Mouse (Mus musculus): ENCODE data around the gene Mmgt2. TPM values are rescaled to one million over a fixed set of nuclear protein-coding genes. Genes with fewer than 3 reads are reported as not detected.
"Not testable (repeated sequence)": the region's sequence is repeated elsewhere in the genome, so short reads cannot be mapped to it uniquely, and the experiment has no call there.

The Mmgt2 gene
- polyA plus RNA-seq, 1 experiment from 2014 or later = 36.8 TPM

GRCm38 (mm10) chr11:62643011-62643631 is 5.3 kb upstream of the Mmgt2 start:
- peaks cover 52% of the 10 kb centered on the region for H3K4me1 ChIP-seq
- H3K9me3 ChIP-seq = no peaks in the 10 kb centered on the region
- no peak overlapping the region for H3K4me3 ChIP-seq (replicated peaks)
- H3K36me3 ChIP-seq (replicated peaks) = no peaks in the 10 kb centered on the region
- H3K27ac ChIP-seq = peak overlapping the region; percentile 42
- no peak for ATAC-seq (ENCODE audit: low FRiP score)
- H3K27me3 ChIP-seq = no peaks in the 10 kb centered on the region
- H3K4me2 ChIP-seq = no peak overlapping the region
- 73% methylated on average over 8 of the region's 8 CpGs for WGBS
- no peak overlapping the region for H3K9ac ChIP-seq

- WGBS = 93% methylated on average over 10 of the region's 10 CpGs
- ATAC-seq (ENCODE audit: low FRiP score) = no peak
- no peak overlapping the region for H3K4me2 ChIP-seq
These were observed 4.6 kb upstream of the Mmgt2 start for GRCm38 (mm10) chr11:62643681-62644363.

GRCm38 (mm10) chr11:62644602-62645336 is 3.7 kb upstream of the Mmgt2 start:
- Histone ChIP-seq H3K9ac (no peak overlapping the region; the same call in 1 of the 2 replicates), H3K36me3 (replicated peaks) (no peaks in the 10 kb centered on the region), H3K9me3 (no peaks in the 10 kb centered on the region), H3K27me3 (no peaks in the 10 kb centered on the region), H3K27ac (no peak overlapping the region), H3K4me1 (peaks cover 58% of the 10 kb centered on the region), H3K4me2 (no peak overlapping the region), H3K4me3 (replicated peaks) (no peak overlapping the region)
- no peak for ATAC-seq (ENCODE audit: low FRiP score)
- 92% methylated on average over 5 of the region's 5 CpGs for WGBS

More at GRCm38 (mm10) chr11:62643681-62644363, 4.6 kb upstream of the Mmgt2 start:
- Histone ChIP-seq H3K27me3 (no peaks in the 10 kb centered on the region), H3K4me1 (peaks cover 52% of the 10 kb centered on the region), H3K9ac (no peak overlapping the region), H3K4me3 (replicated peaks) (no peak overlapping the region), H3K9me3 (no peaks in the 10 kb centered on the region), H3K27ac (peak overlapping the region; percentile 42), H3K36me3 (replicated peaks) (no peaks in the 10 kb centered on the region)

GRCm38 (mm10) chr11:62645337-62645675 is 3.2 kb upstream of the Mmgt2 start:
- WGBS = 87% methylated on average over 4 of the region's 4 CpGs
- Histone ChIP-seq H3K4me3 (replicated peaks) (no peak overlapping the region), H3K4me2 (peak overlapping the region; percentile 99; the same call in 1 of the 2 replicates), H3K36me3 (replicated peaks) (no peaks in the 10 kb centered on the region), H3K9ac (no peak overlapping the region; the same call in 1 of the 2 replicates), H3K4me1 (peaks cover 60% of the 10 kb centered on the region), H3K9me3 (no peaks in the 10 kb centered on the region), H3K27me3 (no peaks in the 10 kb centered on the region), H3K27ac (no peak overlapping the region)
- no peak for ATAC-seq (ENCODE audit: low FRiP score)

GRCm38 (mm10) chr11:62645732-62646494 is 2.6 kb upstream of the Mmgt2 start:
- Histone ChIP-seq H3K4me3 (replicated peaks) (peak overlapping the region; percentile 78), H3K9me3 (no peaks in the 10 kb centered on the region), H3K4me1 (peaks cover 63% of the 10 kb centered on the region), H3K27me3 (no peaks in the 10 kb centered on the region), H3K36me3 (replicated peaks) (no peaks in the 10 kb centered on the region), H3K4me2 (peak overlapping the region; percentile 99), H3K27ac (peak overlapping the region; percentile 37; the same call in 1 of the 2 replicates), H3K9ac (peak overlapping the region; percentile 38)
- ATAC-seq (ENCODE audit: low FRiP score) = no peak
- WGBS = 49% methylated on average over 8 of the region's 8 CpGs

- peak overlapping the region; percentile 38 for H3K9ac ChIP-seq
- H3K27me3 ChIP-seq = no peaks in the 10 kb centered on the region
- H3K9me3 ChIP-seq = no peaks in the 10 kb centered on the region
- H3K4me1 ChIP-seq = peaks cover 63% of the 10 kb centered on the region
- H3K4me2 ChIP-seq = peak overlapping the region; percentile 99
- no peaks in the 10 kb centered on the region for H3K36me3 ChIP-seq (replicated peaks)
- 44% methylated on average over 4 of the region's 4 CpGs for WGBS
- H3K27ac ChIP-seq = peak overlapping the region; percentile 37
- H3K4me3 ChIP-seq (replicated peaks) = peak overlapping the region; percentile 78
- ATAC-seq (ENCODE audit: low FRiP score) = no peak
These were observed 2.0 kb upstream of the Mmgt2 start for GRCm38 (mm10) chr11:62646495-62646843.

- peak overlapping the region; percentile 78 for H3K4me3 ChIP-seq (replicated peaks)
- 55% methylated on average over 7 of the region's 7 CpGs for WGBS
- no peaks in the 10 kb centered on the region for H3K27me3 ChIP-seq
- H3K27ac ChIP-seq = peak overlapping the region; percentile 37; the same call in 1 of the 2 replicates
- peak overlapping the region; percentile 99 for H3K4me2 ChIP-seq
- no peak for ATAC-seq (ENCODE audit: low FRiP score)
- peak overlapping the region; percentile 86; the same call in 1 of the 2 replicates for H3K9ac ChIP-seq
- peaks cover 63% of the 10 kb centered on the region for H3K4me1 ChIP-seq
- H3K36me3 ChIP-seq (replicated peaks) = no peaks in the 10 kb centered on the region
- H3K9me3 ChIP-seq = no peaks in the 10 kb centered on the region
These were observed 1.4 kb upstream of the Mmgt2 start for GRCm38 (mm10) chr11:62646958-62647515.

GRCm38 (mm10) chr11:62647661-62648590 is 538 bp upstream of the Mmgt2 start, which contains the start of gene Lrrc75a:
Gene Lrrc75a, minus strand, starts transcription at chr11:62648523.
- H3K36me3 ChIP-seq (replicated peaks) = no peaks in the 10 kb centered on the region
- H3K4me2 ChIP-seq = peak within 1 kb of the TSS; percentile 99
- peak within 1 kb of the TSS; percentile 78 for H3K4me3 ChIP-seq (replicated peaks)
- 2% methylated on average over 61 of the region's 86 CpGs for WGBS
- H3K27me3 ChIP-seq = no peaks in the 10 kb centered on the region
- ATAC-seq (ENCODE audit: low FRiP score) = peak; percentile 64
- H3K9me3 ChIP-seq = no peaks in the 10 kb centered on the region
- peak within 1 kb of the TSS; percentile 79 for H3K27ac ChIP-seq
- H3K4me1 ChIP-seq = peaks cover 56% of the 10 kb centered on the region
- peak within 1 kb of the TSS; percentile 86 for H3K9ac ChIP-seq

GRCm38 (mm10) chr11:62649803-62650202 is 1.3 kb downstream of the Mmgt2 start:
- 93% methylated on average over 4 of the region's 4 CpGs for WGBS
- not testable (repeated sequence) for H3K9me3 ChIP-seq; ATAC-seq (ENCODE audit: low FRiP score); H3K9ac ChIP-seq; H3K27ac ChIP-seq; H3K4me3 ChIP-seq (replicated peaks); H3K27me3 ChIP-seq
- peaks cover 43% of the 10 kb centered on the region for H3K4me1 ChIP-seq
- peaks cover 10% of the 10 kb centered on the region for H3K36me3 ChIP-seq (replicated peaks)
- H3K4me2 ChIP-seq = peak overlapping the region; percentile 99

- Histone ChIP-seq H3K4me2 (no peak overlapping the region), H3K9me3 (no peaks in the 10 kb centered on the region), H3K27ac (no peak overlapping the region), H3K36me3 (replicated peaks) (peaks cover 12% of the 10 kb centered on the region), H3K4me3 (replicated peaks) (no peak overlapping the region), H3K4me1 (peaks cover 26% of the 10 kb centered on the region), H3K27me3 (no peaks in the 10 kb centered on the region), H3K9ac (no peak overlapping the region)
- ATAC-seq (ENCODE audit: low FRiP score) = no peak
- 88% methylated on average over 3 of the region's 3 CpGs for WGBS
These were observed 3.1 kb downstream of the Mmgt2 start for GRCm38 (mm10) chr11:62651563-62651962.

- H3K4me2 ChIP-seq = no peak overlapping the region
- no peaks in the 10 kb centered on the region for H3K27me3 ChIP-seq
- H3K4me1 ChIP-seq = peaks cover 20% of the 10 kb centered on the region
- WGBS = 95% methylated on average over 3 of the region's 3 CpGs
- H3K27ac ChIP-seq = no peak overlapping the region
- no peak overlapping the region for H3K4me3 ChIP-seq (replicated peaks)
- H3K9me3 ChIP-seq = no peaks in the 10 kb centered on the region
- H3K9ac ChIP-seq = no peak overlapping the region
- no peak for ATAC-seq (ENCODE audit: low FRiP score)
- H3K36me3 ChIP-seq (replicated peaks) = peaks cover 12% of the 10 kb centered on the region
These were observed 3.6 kb downstream of the Mmgt2 start for GRCm38 (mm10) chr11:62652080-62652479.
